Mouse (Mus musculus) small intestine, adult 2 months (tissue): ENCODE measurements around the gene Gm20388.

Experiments
- CTCF ChIP-seq: fragments of 200-500 bp; IDR thresholded peaks from 2 replicates; pipeline ENCODE4 v1.5.1; 2012; ENCODE audit warnings: low read depth, mild to moderate bottlenecking, control low read depth, inconsistent platforms, low read length, moderate library complexity, mixed read lengths; ENCODE audit not compliant: insufficient replicate concordance, insufficient read length; ENCODE audit errors: extremely low read depth
- POLR2A ChIP-seq: fragments of 200-500 bp; IDR thresholded peaks from 2 replicates; pipeline ENCODE4 v1.6.1; 2012; ENCODE audit warnings: low read depth, mild to moderate bottlenecking, control low read depth, inconsistent platforms, low read length, moderate library complexity

DNA sequence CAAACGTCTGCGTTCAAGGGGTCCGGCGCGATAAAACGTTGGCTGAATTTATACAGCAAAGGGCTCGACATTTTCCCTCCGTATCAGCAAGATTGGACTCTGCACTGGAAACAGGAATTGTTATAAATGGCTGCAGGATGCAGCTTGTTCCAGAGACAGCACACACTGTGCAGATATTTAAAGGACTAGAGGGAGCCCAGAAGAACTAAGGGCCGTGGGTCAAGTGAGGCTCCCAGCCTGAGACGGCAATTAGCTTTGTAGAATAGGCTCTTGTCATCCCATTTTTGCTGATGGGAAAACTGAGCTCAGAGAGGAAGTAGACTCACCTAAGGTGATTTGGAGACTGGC, 1462.0 kb downstream of the Gm20388 start:
- no peak for TF ChIP-seq CTCF
- no peak for TF ChIP-seq POLR2A
